Mouse (Mus musculus): Measurements from ENCODE around the gene Cabcoco1.

- no peak for TF ChIP-seq CTCF (IDR thresholded peaks at IDR 0.05; ENCODE audit: low read depth)
- TF ChIP-seq EP300 (IDR thresholded peaks at IDR 0.05; ENCODE audit: low read depth), result no peak
These were observed 150.1 kb downstream of the Cabcoco1 start for GRCm38 (mm10) chr10:68391640-68392039.

All from liver, postnatal 0 days (tissue).